Mouse (Mus musculus): ENCODE measurements at regions not wholly inside any gene's neighbourhood (a gene's known extent, or its start where the extent isn't known, plus 50 kb on each side); places are given as distances from the start of the nearest gene placed in this dataset.

DNA sequence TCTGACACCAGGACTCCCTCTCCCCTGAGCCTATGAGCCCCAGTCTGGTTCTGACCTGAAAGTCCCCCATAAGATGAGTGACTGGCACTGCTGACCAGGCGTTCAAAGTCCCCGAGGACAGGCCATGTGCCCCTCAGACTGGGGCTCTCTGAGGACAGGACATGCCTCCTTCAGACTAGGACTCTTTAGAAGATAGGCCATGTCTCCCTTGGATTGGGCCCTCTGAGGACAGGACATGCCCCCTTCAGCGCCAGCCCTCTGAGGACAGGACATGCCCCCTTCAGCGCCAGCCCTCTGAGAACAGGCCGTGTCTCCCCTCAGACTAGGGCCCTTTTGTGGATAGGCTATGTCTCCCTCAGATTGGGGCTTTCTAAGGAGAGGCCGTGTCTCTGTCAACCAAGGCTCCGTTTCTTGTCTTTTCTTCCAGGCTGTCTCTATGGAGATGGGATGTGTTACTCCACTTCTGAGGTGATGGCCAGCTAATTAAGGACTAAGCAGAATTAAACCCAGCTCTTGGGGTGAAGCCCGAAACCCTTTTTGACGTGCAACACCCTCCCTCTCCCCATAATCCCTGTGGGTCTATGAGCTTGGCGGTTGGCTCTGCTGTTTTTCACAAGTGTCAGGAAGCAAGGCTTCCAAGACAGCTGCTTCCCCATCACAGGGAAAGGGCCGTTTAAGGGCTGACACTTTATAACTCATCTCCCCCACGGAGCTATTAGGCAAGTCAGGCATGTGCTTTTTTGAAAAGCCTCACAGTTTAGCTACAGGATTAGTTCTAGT lies 135.8 kb downstream of the Vegfa start:
- H3K9ac ChIP-seq (ENCODE audit: low read length): no peak overlapping the region
- ATAC-seq (ENCODE audit: insufficient number of reproducible peaks, low FRiP score, low TSS enrichment, low read depth) (no peak), DNase-seq (ENCODE audit: low spot score) (no peak)
- 42% methylated on average over 12 of the region's 12 CpGs for WGBS
- no peaks in the 10 kb centered on the region for H3K27me3 ChIP-seq (ENCODE audit: control insufficient read depth, insufficient read depth, low read length)
- H3K9me3 ChIP-seq (ENCODE audit: control insufficient read depth, low read length): no peaks in the 10 kb centered on the region
- no peak overlapping the region for H3K27ac ChIP-seq (replicated peaks; ENCODE audit: low read depth, low read length)
- H3K4me2 ChIP-seq (ENCODE audit: low read depth, severe bottlenecking): no peak overlapping the region
- no peaks in the 10 kb centered on the region for H3K36me3 ChIP-seq (ENCODE audit: control insufficient read depth, insufficient read depth, low read length)
- H3K4me3 ChIP-seq (ENCODE audit: low read depth, low read length): no peak overlapping the region
- peaks cover 9% of the 10 kb centered on the region; the same call in 1 of the 2 replicates for H3K4me1 ChIP-seq (ENCODE audit: control insufficient read depth, insufficient read depth, low read length)

- H3K9ac ChIP-seq (ENCODE audit: low read length): no peak overlapping the region
- peaks cover 14% of the 10 kb centered on the region for H3K4me1 ChIP-seq (ENCODE audit: control insufficient read depth, insufficient read depth, low read length)
- H3K4me3 ChIP-seq (ENCODE audit: low read depth, low read length): no peak overlapping the region
- 90% methylated on average over 5 of the region's 5 CpGs for WGBS
- no peaks in the 10 kb centered on the region for H3K27me3 ChIP-seq (ENCODE audit: control insufficient read depth, insufficient read depth, low read length)
- no peak overlapping the region for H3K4me2 ChIP-seq (ENCODE audit: low read depth, severe bottlenecking)
- H3K36me3 ChIP-seq (ENCODE audit: control insufficient read depth, insufficient read depth, low read length): no peaks in the 10 kb centered on the region
- DNase-seq (ENCODE audit: low spot score): no peak
- no peak for ATAC-seq (ENCODE audit: insufficient number of reproducible peaks, low FRiP score, low TSS enrichment, low read depth)
- no peak overlapping the region for H3K27ac ChIP-seq (replicated peaks; ENCODE audit: low read depth, low read length)
- no peaks in the 10 kb centered on the region for H3K9me3 ChIP-seq (ENCODE audit: control insufficient read depth, low read length)
Observed at GRCm38 (mm10) chr17:45894166-45894565, 138.0 kb downstream of the Vegfa start.

GRCm38 (mm10) chr17:45893698-45894097 lies 138.5 kb downstream of the Vegfa start:
- Histone ChIP-seq H3K27ac (replicated peaks; ENCODE audit: low read depth, low read length) (no peak overlapping the region), H3K36me3 (ENCODE audit: control insufficient read depth, insufficient read depth, low read length) (no peaks in the 10 kb centered on the region), H3K9me3 (ENCODE audit: control insufficient read depth, low read length) (no peaks in the 10 kb centered on the region), H3K4me3 (ENCODE audit: low read depth, low read length) (no peak overlapping the region), H3K27me3 (ENCODE audit: control insufficient read depth, insufficient read depth, low read length) (no peaks in the 10 kb centered on the region), H3K9ac (ENCODE audit: low read length) (no peak overlapping the region), H3K4me1 (ENCODE audit: control insufficient read depth, insufficient read depth, low read length) (peaks cover 14% of the 10 kb centered on the region), H3K4me2 (ENCODE audit: low read depth, severe bottlenecking) (no peak overlapping the region)
- WGBS: 80% methylated on average over 6 of the region's 6 CpGs
- no peak for ATAC-seq (ENCODE audit: insufficient number of reproducible peaks, low FRiP score, low TSS enrichment, low read depth)
- no peak for DNase-seq (ENCODE audit: low spot score)

DNA sequence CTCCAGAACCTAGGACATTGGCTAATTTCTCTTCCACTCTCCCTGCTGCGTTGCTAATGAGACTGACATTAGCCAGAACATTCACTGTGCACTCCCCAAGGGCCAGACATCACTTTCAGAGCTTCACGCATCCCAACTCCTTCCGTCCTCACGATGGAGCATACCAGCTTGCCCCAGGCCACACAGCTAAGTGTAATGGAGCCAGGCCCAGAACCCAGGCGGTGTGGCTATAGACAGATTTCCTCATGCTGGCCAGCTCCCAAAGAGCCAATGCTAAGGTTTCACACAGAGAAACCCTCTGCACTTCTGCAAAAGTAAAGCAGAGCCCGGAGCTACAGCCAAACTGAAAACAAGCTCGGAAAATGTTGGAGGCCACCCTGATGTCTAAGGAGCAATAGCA lies 139.1 kb downstream of the Vegfa start:
- Histone ChIP-seq H3K27me3 (ENCODE audit: control insufficient read depth, insufficient read depth, low read length) (no peaks in the 10 kb centered on the region), H3K4me1 (ENCODE audit: control insufficient read depth, insufficient read depth, low read length) (peaks cover 17% of the 10 kb centered on the region)
- WGBS: 79% methylated on average over 7 of the region's 7 CpGs

GRCm38 (mm10) chr17:45889451-45889850 lies 142.7 kb downstream of the Vegfa start:
- Histone ChIP-seq H3K4me2 (ENCODE audit: low read depth, severe bottlenecking) (no peak overlapping the region), H3K9ac (ENCODE audit: low read length) (no peak overlapping the region)
- no peak for ATAC-seq (ENCODE audit: insufficient number of reproducible peaks, low FRiP score, low TSS enrichment, low read depth)

More for the DNA sequence above, 139.1 kb downstream of the Vegfa start:
- no peak overlapping the region for H3K27ac ChIP-seq (replicated peaks; ENCODE audit: low read depth, low read length)
- no peak overlapping the region for H3K4me3 ChIP-seq (ENCODE audit: low read depth, low read length)
- H3K4me2 ChIP-seq (ENCODE audit: low read depth, severe bottlenecking): no peak overlapping the region
- no peaks in the 10 kb centered on the region for H3K9me3 ChIP-seq (ENCODE audit: control insufficient read depth, low read length)
- H3K36me3 ChIP-seq (ENCODE audit: control insufficient read depth, insufficient read depth, low read length): no peaks in the 10 kb centered on the region
- H3K9ac ChIP-seq (ENCODE audit: low read length): no peak overlapping the region
- ATAC-seq (ENCODE audit: insufficient number of reproducible peaks, low FRiP score, low TSS enrichment, low read depth) (no peak), DNase-seq (ENCODE audit: low spot score) (no peak)

GRCm38 (mm10) chr17:45889051-45889450 lies 143.1 kb downstream of the Vegfa start:
- WGBS: 43% methylated on average over 6 of the region's 7 CpGs
- H3K9me3 ChIP-seq (ENCODE audit: control insufficient read depth, low read length): no peaks in the 10 kb centered on the region
- no peaks in the 10 kb centered on the region for H3K27me3 ChIP-seq (ENCODE audit: control insufficient read depth, insufficient read depth, low read length)
- H3K9ac ChIP-seq (ENCODE audit: low read length): no peak overlapping the region
- H3K4me1 ChIP-seq (ENCODE audit: control insufficient read depth, insufficient read depth, low read length): peaks cover 34% of the 10 kb centered on the region
- no peak overlapping the region for H3K4me3 ChIP-seq (ENCODE audit: low read depth, low read length)
- no peak for DNase-seq (ENCODE audit: low spot score)
- H3K27ac ChIP-seq (replicated peaks; ENCODE audit: low read depth, low read length): no peak overlapping the region
- H3K36me3 ChIP-seq (ENCODE audit: control insufficient read depth, insufficient read depth, low read length): no peaks in the 10 kb centered on the region
- no peak for ATAC-seq (ENCODE audit: insufficient number of reproducible peaks, low FRiP score, low TSS enrichment, low read depth)
- no peak overlapping the region for H3K4me2 ChIP-seq (ENCODE audit: low read depth, severe bottlenecking)

More at GRCm38 (mm10) chr17:45889451-45889850, 142.7 kb downstream of the Vegfa start:
- DNase-seq (ENCODE audit: low spot score): no peak
- H3K27ac ChIP-seq (replicated peaks; ENCODE audit: low read depth, low read length): no peak overlapping the region
- no peaks in the 10 kb centered on the region for H3K9me3 ChIP-seq (ENCODE audit: control insufficient read depth, low read length)
- H3K4me3 ChIP-seq (ENCODE audit: low read depth, low read length): no peak overlapping the region
- peaks cover 34% of the 10 kb centered on the region for H3K4me1 ChIP-seq (ENCODE audit: control insufficient read depth, insufficient read depth, low read length)
- H3K36me3 ChIP-seq (ENCODE audit: control insufficient read depth, insufficient read depth, low read length): no peaks in the 10 kb centered on the region
- 53% methylated on average over 8 of the region's 8 CpGs for WGBS
- H3K27me3 ChIP-seq (ENCODE audit: control insufficient read depth, insufficient read depth, low read length): no peaks in the 10 kb centered on the region

DNA sequence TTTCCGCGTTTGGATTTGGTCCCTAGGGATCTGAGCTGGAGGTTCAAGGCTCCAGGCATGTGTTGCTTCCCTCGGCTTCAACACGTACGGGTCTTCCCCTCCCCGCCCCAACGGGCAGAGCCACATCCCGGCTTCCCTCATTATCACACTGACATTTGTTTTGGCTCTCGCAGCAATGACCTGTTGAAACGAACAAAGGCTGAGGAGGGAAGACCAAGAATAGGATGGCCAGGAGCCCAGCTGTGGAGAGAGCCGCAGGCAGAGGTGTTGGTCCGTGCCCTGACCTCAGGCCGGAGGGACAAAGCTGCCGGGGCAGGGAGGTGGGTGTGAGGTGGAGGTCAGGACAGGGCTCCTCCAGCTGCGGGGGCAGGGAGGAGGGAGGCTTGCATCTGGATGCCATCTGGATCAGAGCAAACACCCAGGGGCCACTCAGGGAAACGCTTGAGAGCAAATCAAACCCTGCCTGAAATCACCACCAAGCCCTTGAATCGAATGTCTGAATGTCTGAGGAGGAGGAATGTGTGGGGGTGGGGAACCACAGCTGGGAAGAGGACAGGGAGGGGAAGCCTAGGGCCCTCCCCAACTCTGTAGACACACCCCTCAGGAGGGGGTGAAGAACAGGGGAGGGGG lies 145.6 kb downstream of the Vegfa start:
- Histone ChIP-seq H3K9ac (ENCODE audit: low read length) (peak overlapping the region; percentile 9), H3K27ac (replicated peaks; ENCODE audit: low read depth, low read length) (peak overlapping the region; percentile 37; the same call in 1 of the 2 replicates), H3K4me3 (ENCODE audit: low read depth, low read length) (no peak overlapping the region), H3K4me2 (ENCODE audit: low read depth, severe bottlenecking) (peak overlapping the region; percentile 29; the same call in 1 of the 2 replicates), H3K4me1 (ENCODE audit: control insufficient read depth, insufficient read depth, low read length) (peaks cover 34% of the 10 kb centered on the region), H3K36me3 (ENCODE audit: control insufficient read depth, insufficient read depth, low read length) (no peaks in the 10 kb centered on the region), H3K27me3 (ENCODE audit: control insufficient read depth, insufficient read depth, low read length) (no peaks in the 10 kb centered on the region), H3K9me3 (ENCODE audit: control insufficient read depth, low read length) (no peaks in the 10 kb centered on the region)
- peak; percentile 64 for ATAC-seq (ENCODE audit: insufficient number of reproducible peaks, low FRiP score, low TSS enrichment, low read depth)
- WGBS: 2% methylated on average over 17 of the region's 17 CpGs
- DNase-seq (ENCODE audit: low spot score): peak; percentile 82

DNA sequence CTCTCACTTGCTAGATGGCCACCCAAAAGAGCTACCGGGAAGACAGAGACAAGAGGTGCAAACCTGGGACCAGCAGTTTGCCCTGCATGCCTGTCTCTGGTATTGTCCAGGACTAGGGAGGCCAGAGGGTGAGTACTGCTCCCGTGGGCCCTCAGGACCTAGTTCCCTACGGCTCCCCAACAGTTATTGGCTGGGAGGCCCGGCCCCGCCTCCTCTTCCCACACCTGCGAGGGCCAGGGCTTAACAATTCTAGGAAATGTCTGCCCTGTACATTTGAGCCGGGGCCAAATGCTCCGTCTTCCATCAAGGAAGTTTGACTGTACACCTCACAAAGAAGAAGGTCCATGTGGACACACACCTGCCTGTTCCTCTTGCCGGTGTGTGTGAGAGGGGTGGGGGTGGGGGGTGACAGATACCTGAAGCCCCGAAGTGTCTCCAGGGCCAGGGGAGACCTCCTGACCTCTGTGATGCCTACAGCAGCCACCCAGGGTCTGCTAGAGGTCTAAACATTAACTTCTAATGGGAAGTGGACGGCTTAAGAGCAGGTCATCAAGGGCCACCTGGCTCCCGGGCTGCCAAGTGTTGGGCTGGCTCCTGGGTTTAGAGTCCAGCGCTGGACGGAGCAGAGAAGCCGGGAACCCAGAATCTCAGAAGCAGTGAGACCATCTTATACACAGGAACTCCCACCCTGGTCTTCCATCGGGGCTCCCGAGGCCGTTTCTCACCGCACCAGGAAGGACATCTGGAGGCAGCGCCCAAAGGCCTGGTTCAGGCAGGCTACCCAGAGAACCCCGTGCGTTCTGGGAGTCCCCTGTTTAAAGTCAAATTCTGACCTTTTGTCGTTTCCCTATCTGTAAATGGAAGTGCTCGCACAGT lies 146.5 kb downstream of the Vegfa start:
- peak overlapping the region; percentile 29; the same call in 1 of the 2 replicates for H3K4me2 ChIP-seq (ENCODE audit: low read depth, severe bottlenecking)
- no peaks in the 10 kb centered on the region for H3K9me3 ChIP-seq (ENCODE audit: control insufficient read depth, low read length)
- H3K27ac ChIP-seq (replicated peaks; ENCODE audit: low read depth, low read length): peak overlapping the region; percentile 37; the same call in 1 of the 2 replicates
- no peaks in the 10 kb centered on the region for H3K36me3 ChIP-seq (ENCODE audit: control insufficient read depth, insufficient read depth, low read length)
- WGBS: 35% methylated on average over 24 of the region's 24 CpGs
- no peak overlapping the region for H3K4me3 ChIP-seq (ENCODE audit: low read depth, low read length)
- ATAC-seq (ENCODE audit: insufficient number of reproducible peaks, low FRiP score, low TSS enrichment, low read depth) (no peak), DNase-seq (ENCODE audit: low spot score) (no peak)
- H3K9ac ChIP-seq (ENCODE audit: low read length): peak overlapping the region; percentile 9; the same call in 1 of the 2 replicates
- H3K4me1 ChIP-seq (ENCODE audit: control insufficient read depth, insufficient read depth, low read length): peaks cover 34% of the 10 kb centered on the region
- no peaks in the 10 kb centered on the region for H3K27me3 ChIP-seq (ENCODE audit: control insufficient read depth, insufficient read depth, low read length)

Measured in limb, embryonic 11.5 days (tissue).